Mouse (Mus musculus) 3T3-L1 (cell line): ENCODE measurements at regions not wholly inside any gene's neighbourhood (a gene's known extent, or its start where the extent isn't known, plus 50 kb on each side); places are given as distances from the start of the nearest gene placed in this dataset.

Experiments used
- DNase-seq: peaks from one replicate; pipeline ENCODE4 v3.0.0-alpha.2; 2015; ENCODE audit warnings: low read depth, low spot score

DNA sequence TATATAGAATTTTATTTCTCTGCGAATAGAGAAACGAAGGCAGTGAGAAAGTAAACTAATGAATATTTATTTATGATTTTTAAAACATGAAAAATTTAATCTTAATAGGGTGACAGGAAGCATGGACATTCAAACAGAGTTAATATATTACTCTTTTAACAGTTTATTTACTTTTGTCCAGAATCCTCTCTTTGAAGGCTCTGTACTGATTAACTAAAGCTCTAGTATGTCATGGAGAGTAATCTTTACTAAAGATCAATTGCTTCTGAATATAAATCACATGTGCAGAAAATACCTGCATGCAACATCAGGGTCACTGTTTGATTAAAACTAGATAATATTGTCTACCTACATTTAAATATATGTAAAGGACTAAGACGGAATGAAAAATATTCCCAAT, 818.7 kb upstream of the Robo1 start:
- DNase-seq: no peak

DNA sequence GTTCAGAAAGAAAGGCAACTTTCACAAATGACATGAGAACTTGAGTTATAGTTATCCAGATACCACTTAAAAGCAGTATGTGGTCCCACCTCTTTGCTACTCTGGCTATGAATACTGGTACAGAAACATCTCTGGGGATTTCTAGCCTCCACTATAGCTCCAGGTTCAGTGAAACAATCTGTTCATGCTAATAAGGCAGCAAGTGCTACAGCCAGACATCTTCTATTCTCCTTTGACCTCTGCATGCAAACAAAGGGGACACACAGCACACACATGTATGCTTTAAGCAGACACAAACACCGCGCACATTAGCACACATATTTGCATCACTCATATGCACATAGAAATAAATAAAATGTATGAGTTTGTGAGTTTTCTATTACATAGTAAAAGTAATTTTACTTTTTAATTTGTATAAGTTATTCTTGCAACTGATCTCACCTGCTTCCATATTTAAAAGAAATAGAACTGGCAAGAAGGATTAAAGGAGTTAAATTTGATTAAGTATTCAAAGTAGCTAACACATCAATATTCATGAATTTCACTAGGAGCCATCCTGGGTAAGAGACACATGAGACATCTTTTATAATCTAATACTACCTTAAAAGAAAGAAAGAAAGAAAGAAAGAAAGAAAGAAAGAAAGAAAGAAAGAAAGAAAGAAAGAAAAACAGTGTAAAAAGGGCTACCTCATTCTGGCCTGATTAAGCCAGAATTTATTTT, 811.5 kb upstream of the Robo1 start:
- no peak for DNase-seq

DNA sequence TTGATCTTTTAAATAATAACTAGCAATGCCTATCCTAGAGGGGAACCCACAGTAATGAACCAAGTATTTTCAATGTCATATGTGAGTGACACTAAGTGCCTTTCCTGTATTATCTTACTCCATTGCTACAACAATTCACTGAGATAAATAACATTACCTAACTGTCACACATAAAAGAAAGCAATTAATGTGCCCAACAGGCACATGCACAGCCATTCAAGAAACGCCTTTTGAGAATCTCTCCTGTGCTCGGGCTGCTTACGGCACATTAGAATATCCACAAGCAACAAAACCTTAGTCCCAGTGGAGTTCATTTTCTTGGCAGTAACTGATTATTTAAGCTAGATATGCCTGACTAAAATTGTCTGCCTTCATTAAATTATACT, 810.9 kb upstream of the Robo1 start:
- DNase-seq: no peak

DNA sequence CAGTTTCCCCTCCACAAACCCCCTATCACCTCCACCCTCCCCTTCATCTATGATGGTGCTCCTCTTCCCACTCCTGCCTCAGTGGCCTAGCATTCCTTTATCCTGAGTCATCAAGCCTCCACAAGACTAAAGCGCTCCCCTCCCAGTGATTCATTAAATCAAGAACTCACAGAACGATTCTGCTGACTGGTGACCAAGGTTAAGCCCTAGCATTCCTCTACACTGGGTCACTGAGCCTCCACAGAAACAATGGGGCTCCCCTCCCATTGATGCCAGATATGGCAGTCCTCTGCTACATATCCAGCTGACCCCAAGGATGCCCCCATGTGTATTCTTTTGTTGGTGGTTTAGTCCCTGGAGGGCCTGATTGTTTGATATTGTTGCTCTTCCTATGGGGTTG, 796.7 kb upstream of the Robo1 start:
- peak; percentile 92 for DNase-seq

DNA sequence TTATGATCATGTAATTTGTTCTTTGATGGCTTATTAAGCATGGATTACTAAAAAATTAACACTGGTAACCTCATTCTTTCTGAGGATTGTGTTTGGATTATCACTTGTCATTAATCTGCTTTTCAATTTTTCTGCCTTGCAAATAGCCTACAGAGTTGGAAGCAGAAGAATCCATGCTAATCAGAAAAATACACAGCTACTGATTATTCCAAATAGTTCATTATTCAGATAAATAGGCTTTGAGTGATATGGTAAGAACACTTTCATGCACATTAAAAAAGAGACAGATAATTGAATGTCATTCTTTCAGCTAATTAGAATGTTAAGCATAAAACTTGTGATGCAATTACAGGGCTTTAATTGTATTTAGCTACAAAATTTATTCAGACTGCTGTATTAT, 768.8 kb upstream of the Robo1 start:
- DNase-seq: no peak
